ENCODE assay signal across 7 mouse cellular contexts in genomic region chr1:50961954-50962648, GRCm38 (mm10).
A peak's percentile ranks its signal among the peaks of the same experiment; 100 is the strongest.
DNase-seq lines count a peak whose midpoint lies in the region; ATAC-seq and TF ChIP-seq lines count a peak whose summit lies in the region.

No protein-coding gene starts in this region.

- no peaks in the 10 kb centered on the region for H3K79me2 ChIP-seq in CH12.LX (replicated peaks; ENCODE audit: control insufficient read depth, extremely low read depth, insufficient read depth, poor library complexity, severe bottlenecking)

- no peaks in the 10 kb centered on the region for H3K9me3 ChIP-seq in CH12.LX (replicated peaks; ENCODE audit: low read length)
- no peaks in the 10 kb centered on the region for H3K9me3 ChIP-seq in limb, embryonic 12.5 days

- TF ChIP-seq CTCF in CH12.LX (conservative IDR thresholded peaks at IDR 0.05 in 1 of 2, IDR thresholded peaks at IDR 0.05 in 1 of 2; ENCODE audit: low read depth in 2 of 2, low read length in 2 of 2), result peak; percentile 47 to 81
- TF ChIP-seq CTCF in kidney, adult 2 months (conservative IDR thresholded peaks at IDR 0.05; ENCODE audit: insufficient read depth, insufficient read length, low read depth, low read length), result no peak

- in situ Hi-C loops in CH12.LX (cut with MboI; ENCODE audit: low pct_ligation_motif_present, low pct_unique_long_range_greater_than_20kb, low sequenced_read_pairs), result loop anchor here (25.0 kb wide), 2 partner anchors 375 to 650 kb away; no protein-coding TSS in a partner anchor

- H3K36me3 ChIP-seq in CH12.LX (replicated peaks in 1 of 2; ENCODE audit: control insufficient read depth in 1 of 2, insufficient read depth in 1 of 2, low read length in 1 of 2), result no peaks in the 10 kb centered on the region
- H3K36me3 ChIP-seq in kidney, adult 2 months (ENCODE audit: control insufficient read depth, insufficient read depth, low read length), result no peaks in the 10 kb centered on the region
- H3K36me3 ChIP-seq in limb, embryonic 12.5 days, result no peaks in the 10 kb centered on the region

- H3K4me1 ChIP-seq in CH12.LX (ENCODE audit: control insufficient read depth in 1 of 2, insufficient read depth in 2 of 2), result peaks cover 0 to 7% of the 10 kb centered on the region in 2 experiments; a peak in 2 of 4 replicates
- no peaks in the 10 kb centered on the region for H3K4me1 ChIP-seq in kidney, adult 2 months (ENCODE audit: control insufficient read depth, insufficient read depth, low read length)
- H3K4me1 ChIP-seq in limb, embryonic 12.5 days (replicated peaks), result no peaks in the 10 kb centered on the region; the same call in 1 of the 2 replicates

- H3K27ac ChIP-seq in CH12.LX (ENCODE audit: insufficient read depth, low read depth), result no peak overlapping the region
- no peak overlapping the region for H3K27ac ChIP-seq in kidney, adult 2 months (ENCODE audit: insufficient read depth, low read depth, low read length)
- no peak overlapping the region for H3K27ac ChIP-seq in limb, embryonic 12.5 days

- peak overlapping the region; percentile 38; the same call in 1 of the 2 replicates for H3K4me2 ChIP-seq in CH12.LX (ENCODE audit: insufficient read depth, low read depth, poor library complexity, severe bottlenecking)
- no peak overlapping the region for H3K4me2 ChIP-seq in limb, embryonic 12.5 days

- no peak for TF ChIP-seq POLR2A in CH12.LX (IDR thresholded peaks at IDR 0.05; ENCODE audit: low read depth, low read length)
- no peak for TF ChIP-seq POLR2A in kidney, adult 2 months (IDR thresholded peaks at IDR 0.05; ENCODE audit: low read depth, low read length)

- whole genome bisulfite sequencing in kidney, adult 2 months, result 40% methylated on average over 5 of the region's 5 CpGs
- WGBS in limb, embryonic 12.5 days, result 49% methylated on average over 5 of the region's 5 CpGs

- dilution Hi-C loops in CH12.LX (cut with MboI; ENCODE audit: extremely low pct_ligation_motif_present, extremely low pct_unique_long_range_greater_than_20kb, low sequenced_read_pairs), result no loop called here

- TF ChIP-seq RAD21 in CH12.LX (IDR thresholded peaks at IDR 0.05; ENCODE audit: low read depth, low read length), result peak; percentile 87

- H3K27me3 ChIP-seq in CH12.LX (replicated peaks), result no peaks in the 10 kb centered on the region
- H3K27me3 ChIP-seq in kidney, adult 2 months (replicated peaks; ENCODE audit: control insufficient read depth, insufficient read depth, low read length), result no peaks in the 10 kb centered on the region
- H3K27me3 ChIP-seq in limb, embryonic 12.5 days, result no peaks in the 10 kb centered on the region

- DNase-seq in CH12.LX (ENCODE audit: extremely low read depth), result peak; percentile 61
- DNase-seq in adrenal gland, adult 18-20 months (ENCODE audit: low spot score in 2 of 2), result peak; percentile 27 to 45
- peak; percentile 88 for DNase-seq in embryo, embryonic 10.5 days (ENCODE audit: low spot score)
- DNase-seq in gastrocnemius, postnatal 4 days (ENCODE audit: low spot score in 2 of 2), result peak; percentile 30 to 46
- DNase-seq in kidney, adult 2 months, result peak; percentile 79
- peak; percentile 74 for DNase-seq in retina, postnatal 1 day

- no peak overlapping the region for H3K4me3 ChIP-seq in CH12.LX (replicated peaks in 1 of 3; ENCODE audit: low read depth in 2 of 3, low read length in 2 of 3, poor library complexity in 1 of 3)
- no peak overlapping the region for H3K4me3 ChIP-seq in kidney, adult 2 months (ENCODE audit: insufficient read depth, low read depth, low read length)
- no peak overlapping the region for H3K4me3 ChIP-seq in limb, embryonic 12.5 days (replicated peaks)

- no peak overlapping the region for H3K9ac ChIP-seq in CH12.LX (ENCODE audit: insufficient read depth, low read depth)
- no peak overlapping the region for H3K9ac ChIP-seq in limb, embryonic 12.5 days (replicated peaks)

- ATAC-seq in limb, embryonic 12.5 days (ENCODE audit: insufficient number of reproducible peaks, insufficient read depth, low FRiP score, low TSS enrichment, low read depth), result 0 out of 2 replicates have a peak, but pooled peaks have one; percentile 56

- TF ChIP-seq EP300 in CH12.LX (IDR thresholded peaks at IDR 0.05; ENCODE audit: low read length), result no peak

TF ChIP-seq in CH12.LX, 34 proteins besides CTCF, POLR2A, EP300 and RAD21:
- TF ChIP-seq IRF4 (IDR thresholded peaks at IDR 0.05; ENCODE audit: low read depth, low read length) (0 out of 2 replicates have a peak, but pooled peaks have one; percentile 23), SMC3 (IDR thresholded peaks at IDR 0.05; ENCODE audit: low read depth, low read length) (peak; percentile 76), NRF1 (IDR thresholded peaks at IDR 0.05; ENCODE audit: low read depth, low read length) (no peak), JUND (conservative IDR thresholded peaks at IDR 0.05; ENCODE audit: low read depth, low read length) (0 out of 2 replicates have a peak, but pooled peaks have one; percentile 6)

Comparison
In these comparisons a context has a peak if more than half of its experiments do, and no peak if none do; other contexts are left out.
1. DNase-seq: peak in every context shown above with its lines; median percentile 88 in embryo, embryonic 10.5 days; 79 in kidney, adult 2 months; 74 in retina, postnatal 1 day; 61 in CH12.LX; 38 in gastrocnemius, postnatal 4 days; 36 in adrenal gland, adult 18-20 months.